Mouse (Mus musculus) central nervous system, embryonic 18 days (tissue): Measurements from ENCODE around the gene Vsig2. TPM values are rescaled to one million over a fixed set of nuclear protein-coding genes. Genes with fewer than 3 reads are reported as not detected.

Experiments
- polyA plus RNA-seq: library from polyadenylated mRNA; depleted of rRNA; stranded (reverse); fragments of >200 nt; gene quantifications from 2 replicates; pipeline ENCODE4 v1.2.3, GENCODE M21; 2012; rRNA removed

Gene Vsig2
- polyA plus RNA-seq = 3.4 and 3.5 TPM in 2 replicates

GRCm38 (mm10) chr9:37539170-37540025, at the start of gene Vsig2:
Gene Vsig2, plus strand, starts transcription at chr9:37539255.

DNA sequence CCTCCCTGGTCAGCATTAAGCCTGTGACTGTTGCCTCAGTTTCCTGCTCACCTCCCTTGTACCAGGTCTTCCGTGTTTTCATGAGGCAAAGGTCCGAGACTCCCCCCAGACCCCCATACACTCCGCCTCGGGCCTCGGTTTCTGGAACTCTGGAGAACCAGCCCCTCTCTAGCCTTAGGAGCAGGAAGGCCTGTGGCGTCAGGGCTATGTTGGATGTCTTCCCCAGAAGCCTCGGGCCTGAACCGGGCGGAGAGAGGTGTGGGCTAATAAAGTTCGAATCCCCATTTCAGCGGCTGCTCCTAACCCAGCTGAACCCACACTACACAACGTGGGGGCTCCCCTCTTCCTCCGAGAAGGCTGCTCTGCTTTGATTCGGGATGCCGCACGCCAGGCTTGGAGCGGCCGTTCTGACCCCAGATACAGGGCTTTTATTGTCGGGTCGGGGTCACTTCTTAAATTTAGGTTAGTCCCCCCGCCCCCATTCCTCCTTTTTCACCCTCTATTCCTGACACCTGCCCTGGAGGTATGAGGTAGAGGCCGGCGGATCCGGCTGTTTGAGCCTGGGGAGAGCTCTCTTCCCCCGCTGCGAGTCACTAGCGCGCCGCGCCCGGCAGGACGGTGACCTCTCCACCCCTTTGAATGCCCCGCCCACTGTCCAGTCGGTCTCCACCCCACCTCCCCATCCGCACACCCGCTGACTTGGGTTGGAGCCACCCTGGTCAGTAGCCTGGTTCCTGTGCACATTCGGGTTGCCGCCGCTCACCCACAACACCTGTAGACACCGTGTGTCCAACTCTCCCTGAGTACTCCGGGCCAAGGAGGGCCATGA, 11.4 kb upstream of the Vsig2 start, which contains the start of gene Esam:
Gene Esam (plus strand): TSS at position 683 of the 829 bp plus-strand sequence.

DNA sequence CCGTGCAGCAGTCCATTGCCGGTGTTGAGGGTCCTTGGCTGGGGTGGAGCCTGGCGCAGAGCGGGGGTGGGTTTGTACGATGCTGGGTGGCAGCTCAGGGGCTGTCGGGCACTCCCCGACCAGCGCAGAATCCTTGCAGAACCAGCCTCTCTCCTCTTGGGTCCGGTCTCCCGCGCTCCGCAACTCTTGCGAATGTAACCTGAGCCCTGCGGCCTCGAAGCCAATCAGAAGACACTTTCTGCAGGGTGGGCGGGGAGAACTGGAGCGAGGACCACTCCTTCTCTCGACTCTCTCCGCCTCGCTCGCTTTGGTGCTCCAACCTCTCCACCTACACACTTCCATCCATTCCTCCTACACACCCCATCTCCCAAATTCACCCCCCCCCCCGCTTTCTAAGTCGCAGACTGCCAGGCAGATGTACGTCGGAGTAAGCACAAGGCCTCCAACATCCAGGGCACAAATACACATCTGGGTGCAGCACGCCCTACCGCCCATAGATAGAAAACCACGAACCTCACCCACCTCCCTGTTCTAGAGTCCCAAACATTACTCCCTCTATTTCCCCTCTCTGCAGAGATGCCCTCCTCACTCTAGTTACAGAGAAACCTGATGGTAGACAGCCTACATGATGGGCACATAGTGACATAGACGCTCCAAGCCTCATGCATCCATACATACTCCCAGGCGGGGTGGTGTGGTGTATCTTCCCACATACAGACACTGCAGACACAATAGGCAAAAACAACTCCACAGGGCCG, 13.7 kb downstream of the Vsig2 start, which contains the start of gene Nrgn:
Gene Nrgn (minus strand): TSS at position 369 of the 758 bp plus-strand sequence.

GRCm38 (mm10) chr9:37554838-37555748, 16.0 kb downstream of the Vsig2 start, which contains the start of gene Siae:
Gene Siae, plus strand, starts transcription at chr9:37555698.

Other genes with a start within 250 kb of the Vsig2 start
- gene Ccdc15, start 190.8 kb upstream of the Vsig2 start, polyA plus RNA-seq = 2.6 and 3.1 TPM in 2 replicates
- gene Hepacam, start 171.9 kb upstream of the Vsig2 start, polyA plus RNA-seq = 19.7 and 20.5 TPM in 2 replicates
- 4.1 and 4.9 TPM in 2 replicates for gene Robo4, start 137.4 kb upstream of the Vsig2 start, polyA plus RNA-seq
- gene Robo3, start 106.0 kb upstream of the Vsig2 start, polyA plus RNA-seq = 5.2 and 8.2 TPM in 2 replicates
- gene Msantd2, start 49.9 kb upstream of the Vsig2 start, polyA plus RNA-seq = 66.6 and 66.7 TPM in 2 replicates
- gene Esam, start 11.2 kb upstream of the Vsig2 start, polyA plus RNA-seq = 30.6 and 32.9 TPM in 2 replicates
- gene Nrgn, start 13.6 kb downstream of the Vsig2 start, polyA plus RNA-seq = 109 and 149 TPM in 2 replicates
- gene Siae, start 16.4 kb downstream of the Vsig2 start, polyA plus RNA-seq = 10.5 and 10.7 TPM in 2 replicates
- gene Spa17, start 74.5 kb downstream of the Vsig2 start, polyA plus RNA-seq = 3.9 and 6.0 TPM in 2 replicates
- gene Tbrg1, start 118.1 kb downstream of the Vsig2 start, polyA plus RNA-seq = 54.3 and 56.4 TPM in 2 replicates
- 0.04 and 3.4 TPM in 2 replicates for gene Panx3, start 130.0 kb downstream of the Vsig2 start, polyA plus RNA-seq
- not detected in 2 replicates for gene Olfr160, start 177.0 kb downstream of the Vsig2 start, polyA plus RNA-seq
- not detected in 2 replicates for gene Olfr874, start 205.9 kb downstream of the Vsig2 start, polyA plus RNA-seq
- gene Olfr875, start 232.6 kb downstream of the Vsig2 start, polyA plus RNA-seq = 0.04 and 0.10 TPM in 2 replicates